8 mouse cellular contexts compared by ENCODE assay signal in genomic region chr2:145832836-145833221, GRCm38 (mm10).
DNase-seq lines count a peak whose midpoint lies in the region; ATAC-seq and TF ChIP-seq lines count a peak whose summit lies in the region.
"Had no signal": no experiment of that assay in that cellular context is flagged by ENCODE, and none has a peak within 500 bp of the region (broad histone marks: within the 10 kb centered on the region; RNA-seq: fewer than 3 reads in every experiment).

No protein-coding gene starts in this region.

- no peaks in the 10 kb centered on the region for H3K9me3 ChIP-seq in lung, postnatal 0 days (ENCODE audit: low read length)
- H3K9me3 ChIP-seq in heart, embryonic 15.5 days (replicated peaks), result no peaks in the 10 kb centered on the region
- H3K9me3 ChIP-seq in liver, embryonic 12.5 days (replicated peaks), result no peaks in the 10 kb centered on the region
- no peaks in the 10 kb centered on the region for H3K9me3 ChIP-seq in stomach, embryonic 16.5 days (replicated peaks; ENCODE audit: control insufficient read depth, low read length)

- TF ChIP-seq CTCF in lung, postnatal 0 days (IDR thresholded peaks at IDR 0.05), result peak; percentile 17; the same call in 1 of the 2 replicates

- peak overlapping the region; percentile 71 for H3K27ac ChIP-seq in lung, postnatal 0 days (ENCODE audit: low read length)
- peak overlapping the region; percentile 78 for H3K27ac ChIP-seq in heart, embryonic 15.5 days
- no peak overlapping the region for H3K27ac ChIP-seq in liver, embryonic 12.5 days
- peak overlapping the region; percentile 65 for H3K27ac ChIP-seq in stomach, embryonic 16.5 days (ENCODE audit: low read length)

- no peak overlapping the region for H3K9ac ChIP-seq in lung, postnatal 0 days (replicated peaks; ENCODE audit: low read depth)
- no peak overlapping the region for H3K9ac ChIP-seq in heart, embryonic 15.5 days
- no peak overlapping the region for H3K9ac ChIP-seq in liver, embryonic 12.5 days
- H3K9ac ChIP-seq in stomach, embryonic 16.5 days (ENCODE audit: low read length), result no peak overlapping the region

- ATAC-seq in lung, postnatal 0 days, result no peak
- no peak for ATAC-seq in heart, embryonic 15.5 days (replicated peaks; ENCODE audit: insufficient number of reproducible peaks, insufficient read depth, low FRiP score, low read depth)
- ATAC-seq in liver, embryonic 12.5 days, result no peak
- no peak for ATAC-seq in stomach, embryonic 16.5 days (ENCODE audit: insufficient read depth, low FRiP score)

- no peaks in the 10 kb centered on the region for H3K36me3 ChIP-seq in lung, postnatal 0 days (ENCODE audit: insufficient read depth, low read length)
- no peaks in the 10 kb centered on the region for H3K36me3 ChIP-seq in heart, embryonic 15.5 days
- no peaks in the 10 kb centered on the region for H3K36me3 ChIP-seq in liver, embryonic 12.5 days
- no peaks in the 10 kb centered on the region for H3K36me3 ChIP-seq in stomach, embryonic 16.5 days (ENCODE audit: control insufficient read depth, insufficient read depth, low read length)

- 47% methylated on average over 5 of the region's 5 CpGs for WGBS in lung, postnatal 0 days
- WGBS in heart, embryonic 15.5 days, result 54% methylated on average over 5 of the region's 5 CpGs
- WGBS in liver, embryonic 12.5 days (ENCODE audit: insufficient replicate concordance), result 41% methylated on average over 5 of the region's 5 CpGs
- 62% methylated on average over 5 of the region's 5 CpGs for WGBS in stomach, embryonic 16.5 days

- TF ChIP-seq EP300 in lung, postnatal 0 days (IDR thresholded peaks at IDR 0.05), result no peak

- peak overlapping the region; percentile 18 for H3K4me2 ChIP-seq in lung, postnatal 0 days (replicated peaks; ENCODE audit: low read depth, low read length)
- peak overlapping the region; percentile 57 for H3K4me2 ChIP-seq in heart, embryonic 15.5 days
- 0 out of 2 replicates have a peak overlapping the region, but pooled peaks have one; percentile 35 for H3K4me2 ChIP-seq in liver, embryonic 12.5 days
- peak overlapping the region; percentile 10 for H3K4me2 ChIP-seq in stomach, embryonic 16.5 days (ENCODE audit: low read depth, low read length)

- H3K4me1 ChIP-seq in lung, postnatal 0 days (ENCODE audit: insufficient read depth, low read depth, low read length), result peaks cover 17% of the 10 kb centered on the region; the same call in 1 of the 2 replicates
- peaks cover 16% of the 10 kb centered on the region for H3K4me1 ChIP-seq in heart, embryonic 15.5 days (replicated peaks)
- 0 out of 2 replicates have a peak, but pooled peaks cover 4% of the 10 kb centered on the region for H3K4me1 ChIP-seq in liver, embryonic 12.5 days
- H3K4me1 ChIP-seq in stomach, embryonic 16.5 days (ENCODE audit: control insufficient read depth, insufficient read depth, low read length), result peaks cover 12% of the 10 kb centered on the region

- no peak for DNase-seq in lung, postnatal 0 days (ENCODE audit: low spot score)
- DNase-seq in lung, postnatal 36 days, result no peak
- DNase-seq in urinary bladder, postnatal 14 days (ENCODE audit: low spot score), result no peak
- no peak for DNase-seq in thymus, postnatal 25 days
- DNase-seq: cerebellum, adult 9-10 months had no signal

- H3K27me3 ChIP-seq in lung, postnatal 0 days (replicated peaks; ENCODE audit: insufficient read depth, low read length), result no peaks in the 10 kb centered on the region
- no peaks in the 10 kb centered on the region for H3K27me3 ChIP-seq in heart, embryonic 15.5 days
- H3K27me3 ChIP-seq in liver, embryonic 12.5 days (replicated peaks), result no peaks in the 10 kb centered on the region
- no peaks in the 10 kb centered on the region for H3K27me3 ChIP-seq in stomach, embryonic 16.5 days (ENCODE audit: control insufficient read depth, insufficient read depth, low read length)

- H3K4me3 ChIP-seq in lung, postnatal 0 days (ENCODE audit: low read depth, low read length), result no peak overlapping the region
- H3K4me3 ChIP-seq in heart, embryonic 15.5 days, result peak overlapping the region; percentile 15; the same call in 1 of the 2 replicates
- H3K4me3 ChIP-seq in liver, embryonic 12.5 days, result no peak overlapping the region
- H3K4me3 ChIP-seq in stomach, embryonic 16.5 days (replicated peaks; ENCODE audit: low read length), result no peak overlapping the region
